Mouse (Mus musculus) 3T3-L1 (cell line): ENCODE results near the gene Ddx55.
A peak's percentile ranks its signal among the peaks of the same experiment; 100 is the strongest.

Experiments used
- DNase-seq: peaks from one replicate; pipeline ENCODE4 v3.0.0-alpha.2; 2015; ENCODE audit warnings: low read depth, low spot score

The Ddx55 gene

DNA sequence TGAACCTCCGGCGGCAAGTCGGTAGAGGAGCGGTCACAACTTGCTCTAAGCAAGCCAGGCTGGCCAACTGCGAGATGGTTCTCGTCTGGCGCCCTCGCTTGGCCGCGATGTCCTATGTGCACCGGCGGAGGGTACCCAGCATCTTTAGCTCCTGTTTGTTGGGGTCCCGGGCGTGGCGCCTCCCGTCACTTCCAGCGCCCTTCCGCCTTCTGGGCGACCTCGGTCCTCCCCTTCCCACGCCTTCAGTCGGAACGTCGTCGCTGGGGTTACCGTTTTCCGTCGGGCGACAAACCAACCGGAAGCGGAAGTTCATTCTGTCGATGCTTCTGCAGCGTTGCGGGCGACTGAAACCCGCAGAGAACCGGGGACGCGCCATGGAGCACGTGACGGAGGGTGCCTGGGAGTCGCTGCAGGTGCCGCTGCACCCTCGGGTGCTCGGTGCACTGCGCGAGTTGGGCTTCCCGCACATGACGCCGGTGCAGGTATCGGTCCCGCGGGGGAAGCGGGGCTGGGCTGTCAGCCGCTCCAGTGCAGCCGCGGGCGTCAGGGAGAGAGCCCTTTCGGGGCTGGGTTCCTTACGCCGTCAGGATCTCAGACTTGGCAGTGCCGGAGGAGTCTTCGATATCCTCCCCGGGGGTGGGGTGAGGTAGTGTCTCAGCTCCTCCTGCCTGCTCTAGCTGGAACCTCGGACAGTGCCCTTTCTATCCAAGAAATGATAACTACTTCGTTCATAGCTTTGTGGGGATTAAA lies at the start of gene Ddx55:
TSS of gene Ddx55 (plus strand) at position 307 of the 750 bp plus-strand sequence.
- DNase-seq = peak; percentile 94

DNA sequence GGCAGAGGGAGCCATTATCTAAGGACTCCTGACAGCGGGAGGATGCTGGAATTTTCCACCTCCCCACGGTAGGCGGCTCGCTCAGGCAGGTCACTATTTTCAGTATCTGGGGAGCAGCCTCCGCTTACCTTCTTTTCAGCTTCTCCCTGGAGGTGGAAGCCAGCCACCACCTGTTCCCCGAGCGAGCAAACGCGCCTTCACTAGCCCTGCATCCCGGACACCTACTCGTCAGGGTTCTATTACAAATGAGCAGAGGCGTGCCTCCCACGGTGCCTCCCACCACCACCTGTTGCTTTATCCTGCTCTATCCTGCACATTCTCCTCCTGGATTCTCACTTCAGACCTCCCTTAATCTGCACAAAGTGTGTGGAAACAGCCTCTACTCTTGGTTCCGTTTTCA lies 48.9 kb upstream of the Ddx55 start:
- no peak for DNase-seq

- DNase-seq = no peak
Measured at GRCm38 (mm10) chr5:124505235-124505634, 47.4 kb upstream of the Ddx55 start.

- DNase-seq = peak; percentile 79
Measured at GRCm38 (mm10) chr5:124506731-124507359, 45.8 kb upstream of the Ddx55 start.

DNA sequence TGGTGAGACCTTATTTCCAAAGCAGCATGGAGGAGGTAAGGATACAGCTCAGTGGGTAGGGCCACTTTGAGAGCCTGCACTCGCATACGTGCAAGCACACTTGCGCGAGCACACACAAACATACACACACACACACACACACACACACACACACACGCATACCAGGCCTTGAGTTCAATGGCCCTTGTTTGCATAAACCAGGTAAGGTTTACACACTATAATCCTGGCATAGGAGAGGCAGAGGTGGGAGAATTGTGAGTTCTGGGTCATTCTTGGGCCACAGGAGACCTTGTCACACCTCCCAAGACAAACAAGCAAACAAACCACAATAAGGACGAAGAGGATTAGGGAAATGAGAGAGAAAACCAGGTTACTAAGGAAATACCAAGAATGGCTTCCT lies 43.5 kb upstream of the Ddx55 start:
- no peak for DNase-seq

DNA sequence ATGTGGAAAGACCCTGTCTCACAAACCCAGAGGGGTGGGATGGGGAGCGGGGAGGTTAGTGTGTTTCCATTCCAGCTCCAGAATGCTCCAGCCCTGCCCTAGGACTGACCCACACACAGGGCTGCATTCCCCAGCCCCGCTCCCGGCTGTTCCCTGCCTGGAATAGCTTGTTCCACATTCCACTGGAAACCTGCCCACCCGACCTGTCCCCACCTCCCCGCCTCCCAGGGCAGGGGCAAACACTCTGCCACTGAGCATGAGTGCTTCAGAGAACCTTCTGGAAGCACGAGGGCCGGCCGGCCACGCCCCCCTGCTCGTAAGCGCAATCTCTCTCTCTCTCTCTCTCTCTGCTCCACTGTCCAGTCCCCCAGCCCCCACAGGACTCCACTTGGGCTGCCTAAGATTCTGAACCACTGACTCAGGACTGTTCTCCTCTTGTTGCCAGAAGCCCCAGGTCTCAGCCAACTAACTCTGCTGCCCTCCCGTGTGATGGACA lies 42.9 kb upstream of the Ddx55 start:
- DNase-seq = peak; percentile 90

GRCm38 (mm10) chr5:124510536-124511050 lies 42.1 kb upstream of the Ddx55 start:
- DNase-seq = no peak

GRCm38 (mm10) chr5:124515789-124516188 lies 36.9 kb upstream of the Ddx55 start:
- DNase-seq = no peak

GRCm38 (mm10) chr5:124518648-124519047 lies 34.0 kb upstream of the Ddx55 start:
- no peak for DNase-seq

GRCm38 (mm10) chr5:124521588-124521987 lies 31.1 kb upstream of the Ddx55 start:
- no peak for DNase-seq

DNA sequence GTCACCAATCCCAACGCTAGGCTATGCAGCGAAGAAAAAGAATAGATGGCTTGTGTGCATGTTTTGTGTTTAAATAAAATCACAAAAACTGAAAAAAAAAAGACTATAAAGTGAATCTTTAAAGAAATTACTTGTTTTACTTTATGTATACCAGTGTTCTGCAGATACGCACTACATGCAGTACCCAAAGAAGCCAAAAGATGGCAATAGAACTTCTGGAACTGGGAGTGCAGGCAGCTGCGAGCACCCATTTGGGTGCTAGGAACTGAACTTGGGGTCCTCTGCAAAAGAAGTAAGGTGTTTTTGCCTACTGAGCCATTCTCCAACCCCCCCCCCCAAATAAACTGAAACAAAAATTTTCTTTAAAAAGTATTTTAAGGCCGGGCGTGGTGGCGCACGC lies 29.6 kb upstream of the Ddx55 start:
- no peak for DNase-seq

- DNase-seq = no peak
Measured at GRCm38 (mm10) chr5:124524943-124525342, 27.7 kb upstream of the Ddx55 start.

DNA sequence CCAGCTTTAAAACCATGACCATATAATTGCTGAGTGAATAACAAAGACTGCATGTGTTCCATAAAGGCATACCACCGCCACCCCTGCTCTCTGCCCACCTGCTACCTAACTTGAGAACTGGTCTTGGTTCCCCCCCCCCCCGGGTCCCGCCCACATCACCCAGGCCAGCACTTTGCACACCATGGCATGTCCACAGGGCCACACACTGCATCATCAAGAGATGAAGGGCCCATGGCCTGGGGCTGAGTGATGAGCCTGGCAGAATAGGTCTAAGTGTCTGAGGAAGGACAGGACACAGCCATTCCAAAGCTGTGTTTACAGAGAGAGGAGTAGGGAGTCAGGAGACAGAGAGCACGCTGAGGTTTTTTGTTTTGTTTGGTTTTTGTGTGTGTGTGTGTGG lies 24.3 kb upstream of the Ddx55 start:
- DNase-seq = no peak

- no peak for DNase-seq
Measured at GRCm38 (mm10) chr5:124528791-124529190, 23.9 kb upstream of the Ddx55 start.

- DNase-seq = no peak
Measured at GRCm38 (mm10) chr5:124529191-124529651, 23.4 kb upstream of the Ddx55 start.

DNA sequence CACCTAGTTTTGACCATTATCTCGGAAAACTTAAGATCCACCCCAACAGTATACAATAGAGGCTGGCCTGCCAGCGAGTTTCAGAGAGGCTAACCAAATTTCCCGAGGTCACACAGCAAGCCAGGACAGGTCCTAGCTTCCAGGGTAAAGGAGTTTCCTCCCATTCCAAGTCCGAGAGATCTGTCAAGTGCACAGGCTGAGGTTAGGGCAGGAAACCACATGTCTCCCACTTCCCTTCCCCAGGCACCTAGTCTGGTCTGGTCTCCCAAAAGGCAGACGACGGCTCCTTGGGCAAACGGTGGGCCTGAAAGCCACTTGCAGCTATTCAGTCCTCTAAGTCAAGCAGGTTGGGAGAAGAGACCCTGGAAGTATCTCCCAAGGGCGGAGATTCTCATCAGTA lies 23.0 kb upstream of the Ddx55 start:
- DNase-seq = no peak

DNA sequence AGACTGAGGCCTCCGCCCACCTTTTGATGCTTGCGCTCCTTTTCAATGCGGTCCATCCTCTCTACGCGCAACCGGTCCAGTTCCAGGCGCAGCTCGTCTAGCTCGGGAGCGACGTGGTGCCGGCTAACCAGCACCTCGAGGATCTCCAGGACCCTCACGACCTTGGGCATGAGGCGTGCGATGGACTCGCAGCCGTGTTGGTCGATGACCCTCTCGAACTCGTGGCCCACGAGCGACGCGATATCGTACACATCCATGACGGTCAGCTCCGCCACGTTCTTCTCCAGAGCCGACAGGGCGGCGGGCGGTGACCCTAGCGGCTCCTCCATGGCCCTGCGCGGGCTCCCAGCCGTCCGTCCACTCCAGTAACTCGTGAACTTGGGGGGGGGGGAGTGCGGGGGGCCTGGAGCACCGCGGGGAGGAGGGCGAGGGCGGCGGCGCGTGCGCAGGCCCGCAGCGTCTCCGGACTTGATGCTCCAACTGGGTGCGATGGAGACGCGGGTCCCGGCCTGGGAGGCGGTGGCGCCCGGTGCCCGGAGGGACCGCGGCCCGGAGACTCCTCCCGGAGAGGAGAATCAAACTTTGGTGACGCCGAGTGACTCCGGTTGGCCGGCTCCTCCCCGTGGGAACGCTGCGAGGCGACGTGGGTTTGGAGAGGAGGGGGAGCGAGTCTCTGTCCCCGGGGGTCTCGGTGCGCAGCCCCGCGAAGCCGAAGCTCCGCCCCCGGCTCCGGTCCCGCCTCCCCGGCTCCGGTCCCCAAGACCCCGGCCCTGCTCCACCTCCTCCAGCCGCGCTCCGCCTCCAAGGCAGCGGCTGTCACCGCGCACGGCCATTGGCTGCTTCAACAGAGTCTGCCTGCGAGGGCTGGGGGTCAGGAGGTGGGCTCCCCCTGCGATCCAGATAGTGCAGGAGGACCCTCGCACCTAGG lies 21.7 kb upstream of the Ddx55 start, which contains the start of gene Rilpl1:
TSS of gene Rilpl1 (minus strand) at position 737 of the 928 bp plus-strand sequence.
- peak; percentile 66 for DNase-seq

GRCm38 (mm10) chr5:124531583-124531930 lies 21.1 kb upstream of the Ddx55 start:
- DNase-seq = peak; percentile 51

DNA sequence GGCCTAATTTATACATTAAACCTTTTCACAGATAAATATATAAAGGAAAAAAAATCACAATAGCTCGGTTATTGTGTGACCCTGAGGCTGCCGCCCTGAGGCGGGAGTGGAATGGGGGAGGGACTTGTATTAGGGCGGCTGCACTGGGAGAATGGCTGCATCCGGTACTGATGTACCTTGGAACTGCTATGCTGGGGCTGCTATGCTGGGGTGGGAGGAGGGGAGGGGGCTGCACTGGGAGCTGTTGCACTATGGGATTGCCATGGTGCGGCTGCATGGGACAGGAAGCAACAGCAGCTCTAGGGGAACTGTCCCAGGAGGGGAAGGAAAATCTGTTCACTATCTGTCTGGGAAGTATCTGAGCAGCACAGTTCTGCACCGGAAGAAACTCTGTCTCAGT lies 20.2 kb upstream of the Ddx55 start:
- DNase-seq = no peak

DNA sequence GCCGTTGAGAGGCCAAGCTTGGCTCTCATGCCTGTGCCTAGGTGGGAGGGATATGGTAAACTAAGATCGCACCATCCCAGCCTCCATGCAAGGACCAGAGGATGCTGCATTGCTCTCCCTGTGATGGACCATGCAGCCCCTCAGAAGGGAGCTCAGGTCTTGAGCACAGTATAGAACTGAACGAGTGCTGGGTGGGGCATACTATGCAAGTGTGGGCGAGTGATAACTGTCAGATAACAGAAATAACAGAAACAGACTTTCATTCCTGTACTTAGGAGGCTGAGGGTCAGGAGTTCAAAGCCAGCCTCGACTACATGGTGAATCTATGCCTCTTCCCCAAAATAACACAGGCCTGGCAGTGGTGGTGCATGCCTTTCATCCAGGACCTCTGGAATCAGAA lies 17.6 kb upstream of the Ddx55 start:
- no peak for DNase-seq

GRCm38 (mm10) chr5:124536776-124537175 lies 15.9 kb upstream of the Ddx55 start:
- no peak for DNase-seq
